Mouse (Mus musculus): ENCODE data around the gene Cox19.

Cox19 gene

DNA sequence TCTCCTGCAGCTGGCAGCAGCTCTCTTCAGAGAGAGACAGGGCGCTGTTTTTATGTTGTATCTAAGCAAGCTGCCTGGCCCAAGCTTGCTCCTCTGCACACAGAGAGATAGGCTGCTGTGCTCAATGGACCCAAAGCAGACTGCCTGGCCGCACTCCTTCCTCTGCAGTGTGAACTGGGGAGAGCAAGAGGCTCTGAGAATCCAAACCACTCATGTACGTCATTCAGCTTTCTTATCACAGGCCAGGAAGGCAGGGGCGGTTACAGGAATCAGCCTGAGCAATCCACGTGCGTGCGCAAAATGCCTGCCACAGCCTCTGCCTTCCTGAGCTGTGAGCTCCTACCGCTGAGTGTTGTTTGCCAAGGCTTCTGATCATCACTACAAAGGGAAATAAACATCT is 31.5 kb upstream of the Cox19 start:
- peak; percentile 91 for DNase-seq (ENCODE audit: extremely low read depth, low read depth)

DNA sequence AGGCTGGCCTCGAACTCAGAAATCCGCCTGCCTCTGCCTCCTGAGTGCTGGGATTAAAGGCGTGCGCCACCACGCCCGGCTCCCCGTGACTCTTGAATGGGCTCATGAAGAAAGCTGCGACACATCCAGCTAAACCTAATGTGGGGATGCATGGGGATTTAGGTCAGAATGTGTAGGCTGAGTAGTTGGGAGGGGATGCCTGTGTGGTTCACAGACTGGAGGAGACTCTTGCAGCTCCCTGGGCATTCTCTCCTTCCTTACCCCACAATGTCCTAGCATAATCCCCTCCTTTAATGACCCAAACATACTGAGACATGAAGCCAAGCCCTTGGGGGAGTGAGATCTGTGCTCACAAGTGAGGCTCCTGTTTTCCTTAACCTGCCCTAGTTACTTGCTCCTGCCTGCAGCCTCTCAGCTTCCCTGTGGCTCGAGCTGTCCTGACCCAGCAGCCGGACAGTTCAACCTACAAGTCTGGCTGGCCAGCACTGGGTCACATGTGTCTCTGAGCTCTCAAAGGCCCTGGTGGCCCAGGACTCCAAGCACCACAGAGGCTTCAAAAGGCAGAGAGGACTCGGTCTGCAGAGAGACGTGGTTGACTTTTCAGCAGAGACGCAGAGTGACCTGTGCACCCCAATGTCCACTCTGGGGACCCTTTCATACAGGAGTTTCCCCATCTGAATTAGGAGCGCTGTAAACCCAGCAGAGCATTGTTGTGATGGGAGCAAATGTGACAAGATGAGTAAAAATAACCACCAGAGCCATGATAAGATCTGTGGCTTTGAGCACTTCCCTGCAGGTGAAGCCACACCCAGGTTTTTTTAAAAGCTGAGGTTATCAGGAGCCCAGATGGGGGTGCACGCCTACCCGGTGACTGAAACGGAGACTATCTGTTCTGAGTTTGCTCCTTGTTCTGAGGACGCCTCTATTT is 30.6 kb upstream of the Cox19 start:
- DNase-seq (ENCODE audit: extremely low read depth, low read depth) = peak; percentile 85

DNA sequence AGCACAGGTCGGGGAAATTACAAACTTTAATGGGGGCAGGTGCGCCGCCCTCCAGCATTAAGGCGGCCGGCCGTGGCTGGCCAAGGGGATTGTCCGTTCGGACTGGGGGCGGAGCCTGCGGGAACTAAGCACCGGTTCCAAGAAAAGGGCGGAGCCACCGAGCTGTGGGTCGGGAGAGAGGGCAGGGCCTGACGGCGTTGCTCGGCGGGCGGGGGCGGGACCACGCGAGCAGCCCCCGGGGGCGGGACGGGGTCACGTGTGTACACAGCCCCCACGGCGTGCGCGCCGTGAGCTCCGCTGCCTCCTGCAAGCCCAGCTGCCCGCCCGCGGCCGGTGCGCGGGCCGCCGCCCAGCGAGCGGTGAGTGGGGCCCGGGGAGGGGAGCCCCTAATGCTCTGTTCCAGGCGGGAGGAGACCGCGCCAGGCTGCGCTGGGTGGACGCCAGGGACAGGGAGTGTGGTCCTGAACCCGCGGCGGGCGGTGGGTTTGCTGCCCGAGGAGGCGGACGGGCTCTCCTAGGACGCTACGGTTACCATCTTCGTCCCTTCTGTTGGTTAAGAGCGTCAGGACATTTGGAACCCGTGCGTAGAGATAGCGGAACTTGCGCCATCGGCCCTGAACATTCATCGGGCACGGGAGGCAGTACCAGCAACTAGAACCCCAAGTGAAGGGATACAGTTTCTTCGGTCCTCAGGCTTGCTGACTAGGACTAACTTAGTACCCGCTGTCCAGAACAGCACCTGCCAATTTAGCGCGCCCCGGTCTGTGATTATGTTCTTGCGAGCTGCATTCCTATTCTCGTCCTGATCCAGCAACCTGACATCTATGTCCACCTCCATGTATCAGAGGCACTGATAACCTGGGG is 29.4 kb upstream of the Cox19 start:
- peak; percentile 75 for DNase-seq (ENCODE audit: extremely low read depth, low read depth)

DNA sequence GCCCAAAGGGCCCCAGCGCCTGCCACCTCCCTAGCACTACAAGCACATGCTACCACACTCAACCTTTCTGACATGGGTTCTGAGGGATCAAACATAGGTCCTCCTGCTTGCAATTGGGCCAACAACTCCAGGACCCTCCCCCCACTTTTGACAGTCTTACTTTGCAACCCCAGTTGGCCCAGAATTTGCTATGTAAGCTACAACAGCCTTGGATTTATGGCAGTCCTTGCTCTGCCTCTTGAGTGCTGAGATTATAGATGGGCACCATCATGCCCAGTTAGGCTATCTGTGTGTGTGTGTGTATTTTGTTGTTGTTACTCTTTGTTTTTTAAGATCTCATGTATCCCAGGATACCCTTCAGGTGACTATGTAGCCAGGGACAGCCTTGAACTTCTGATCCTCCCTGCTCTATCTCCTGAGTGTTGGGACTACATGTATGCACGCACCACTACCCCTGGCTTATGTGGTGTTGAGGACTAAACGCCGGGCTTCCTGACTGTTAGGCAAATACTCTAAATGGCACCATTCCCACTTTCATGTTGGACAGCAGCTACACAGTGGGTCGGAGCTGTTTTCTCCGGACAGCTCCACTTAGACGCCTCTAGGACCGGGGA is 28.7 kb upstream of the Cox19 start:
- DNase-seq (ENCODE audit: extremely low read depth, low read depth) = peak; percentile 43

DNA sequence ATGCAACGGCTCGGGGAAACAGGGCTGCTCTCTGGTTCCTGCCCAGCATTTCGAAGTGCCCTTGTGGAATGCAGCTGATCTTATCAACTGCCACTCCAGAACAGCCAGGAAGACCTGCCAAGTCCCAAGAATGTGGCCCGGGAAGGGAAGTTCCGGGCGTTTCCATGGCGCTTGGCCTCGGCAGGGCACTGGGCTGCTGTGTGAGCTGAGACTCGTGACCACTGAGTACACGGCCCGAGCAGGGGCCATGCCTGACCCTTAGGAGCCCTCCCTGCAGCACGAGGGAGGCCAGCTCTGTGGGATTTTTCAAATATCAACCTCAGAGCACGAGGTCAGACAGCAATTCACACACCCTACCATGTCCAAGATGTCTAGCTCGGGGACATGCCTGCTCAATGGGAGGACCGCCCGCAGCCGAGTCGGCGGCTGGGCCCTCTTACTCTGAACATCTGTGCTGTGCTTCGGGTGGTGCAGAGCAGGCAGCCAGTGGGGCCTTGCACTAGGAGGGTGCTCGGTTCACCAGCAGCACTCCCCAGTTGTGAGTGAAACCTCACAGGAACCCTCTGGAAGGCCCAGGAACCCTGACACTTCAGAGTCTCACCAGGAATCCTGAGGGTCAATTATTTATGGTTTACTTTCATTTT is 27.9 kb upstream of the Cox19 start:
- DNase-seq (ENCODE audit: extremely low read depth, low read depth) = no peak

DNA sequence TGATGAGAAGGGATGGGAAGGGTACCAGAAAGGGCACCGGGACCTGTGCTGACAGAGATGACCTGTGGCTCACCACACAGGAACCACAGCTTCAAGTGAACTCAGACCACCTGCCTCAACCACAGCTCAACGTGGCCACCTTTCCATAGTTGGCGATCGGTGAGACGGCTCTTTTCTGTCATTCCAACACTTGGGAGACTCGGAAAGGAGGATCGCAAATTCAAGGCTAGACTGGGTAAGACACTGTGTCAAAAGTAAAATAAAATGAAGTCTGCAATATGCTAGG is 27.0 kb upstream of the Cox19 start:
- DNase-seq (ENCODE audit: extremely low read depth, low read depth) = no peak

DNA sequence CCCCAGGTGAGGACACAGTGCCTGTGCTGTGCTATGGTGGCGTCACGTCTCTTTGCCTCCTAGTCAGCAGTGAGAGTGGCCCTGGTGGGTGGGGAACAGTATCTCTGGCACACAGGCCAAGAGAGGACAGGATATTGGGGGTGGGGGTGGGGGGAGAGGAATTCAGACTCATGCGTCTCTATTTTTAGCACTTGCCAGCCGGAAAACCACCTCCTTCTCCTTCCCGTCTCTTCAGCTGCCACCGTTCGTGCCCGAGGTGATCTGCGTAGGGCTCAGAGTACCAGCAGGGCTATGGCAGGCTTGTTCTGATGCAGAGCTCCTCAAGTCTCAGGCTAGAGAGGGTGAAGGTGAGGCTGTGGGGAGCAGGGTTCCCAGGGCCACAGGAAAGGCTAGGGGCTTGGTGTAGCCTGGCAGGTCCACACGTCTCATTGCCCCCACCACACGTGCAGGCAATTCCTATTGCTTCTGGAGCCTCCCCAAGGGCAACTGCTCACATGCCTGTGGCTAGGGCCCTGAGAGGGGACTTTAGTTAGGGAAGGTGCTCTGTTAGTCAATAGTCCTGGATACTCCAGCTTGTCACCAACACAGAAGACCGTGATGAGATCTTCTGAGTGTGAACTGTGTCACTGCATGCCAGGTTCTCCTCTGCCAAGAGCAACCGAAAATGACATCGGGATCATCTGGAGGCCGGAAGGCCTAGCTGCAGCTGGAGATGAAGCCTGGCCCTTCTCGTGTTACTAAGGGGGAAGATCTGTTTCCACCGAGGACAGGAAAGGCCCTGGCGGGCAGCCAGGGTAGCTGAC is 26.5 kb upstream of the Cox19 start, which contains the start of gene Gpr146:
Gene Gpr146, plus strand, starts transcription at position 230 of the 803 bp plus-strand sequence.
- DNase-seq (ENCODE audit: extremely low read depth, low read depth) = peak; percentile 59

DNA sequence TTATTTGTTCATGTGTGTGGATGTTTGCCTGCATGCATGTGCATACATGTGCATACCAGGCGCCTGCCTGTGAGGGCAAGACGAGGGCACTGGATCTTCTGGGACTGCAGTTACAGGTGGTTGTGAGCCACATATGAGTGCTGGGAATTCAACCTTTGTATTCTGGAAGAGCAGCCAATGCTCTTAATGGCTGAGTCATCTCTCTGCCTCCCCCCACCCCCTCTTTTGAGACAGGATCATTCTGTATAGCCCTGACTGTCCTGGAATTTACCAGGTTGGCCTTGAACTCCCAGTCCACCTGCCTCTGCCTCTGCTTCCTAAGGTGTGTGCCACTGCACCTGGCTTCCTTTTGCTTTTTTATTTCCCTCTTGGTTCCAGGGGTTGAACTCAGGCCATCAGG is 23.6 kb upstream of the Cox19 start:
- no peak for DNase-seq (ENCODE audit: extremely low read depth, low read depth)

DNA sequence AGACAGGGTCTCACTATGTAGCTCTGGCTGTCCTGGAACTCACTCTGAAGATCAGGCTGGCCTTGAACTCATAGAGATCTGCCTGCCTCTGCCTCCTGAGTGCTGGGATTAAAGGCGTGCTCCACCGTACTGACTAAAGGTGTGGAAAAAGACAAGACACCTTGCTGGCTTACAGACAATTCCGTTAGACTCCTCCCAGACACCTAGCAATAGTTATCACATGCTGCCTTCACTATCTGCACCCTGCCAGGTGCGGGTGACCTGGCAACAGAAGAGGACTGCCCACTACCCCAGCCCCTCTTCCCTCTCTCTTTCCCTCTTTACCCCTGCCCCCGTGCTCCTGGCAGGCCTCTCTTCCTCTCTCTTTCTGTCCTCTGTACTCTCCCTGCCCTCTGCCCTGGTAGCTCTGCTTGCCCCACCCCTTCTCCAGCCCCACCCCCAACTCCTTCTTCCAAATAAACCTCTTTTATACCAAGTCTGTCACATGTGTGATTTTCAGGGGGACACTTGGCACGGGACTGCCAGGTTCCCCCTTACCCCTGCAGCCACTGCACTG is 22.7 kb upstream of the Cox19 start:
- no peak for DNase-seq (ENCODE audit: extremely low read depth, low read depth)

DNA sequence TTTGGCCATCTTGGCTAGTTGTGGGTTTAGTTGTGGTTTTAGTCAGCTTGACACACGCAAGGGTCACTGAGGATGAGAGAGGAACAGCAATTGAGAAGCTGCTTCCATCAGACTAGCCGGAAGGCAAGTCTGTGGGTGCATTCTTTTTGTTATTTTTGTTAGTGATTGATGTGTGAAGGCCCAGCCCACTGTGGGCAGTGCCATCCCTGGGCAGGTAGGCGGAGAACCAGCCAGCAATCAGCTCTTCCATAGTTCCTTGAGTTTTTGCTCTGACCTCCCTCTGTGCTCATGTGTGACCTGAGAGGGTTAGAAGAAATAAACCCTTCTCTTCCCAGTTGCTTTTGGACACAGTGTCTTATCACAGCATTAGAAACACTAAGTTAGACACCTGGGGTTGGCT is 21.9 kb upstream of the Cox19 start:
- DNase-seq (ENCODE audit: extremely low read depth, low read depth) = no peak

DNA sequence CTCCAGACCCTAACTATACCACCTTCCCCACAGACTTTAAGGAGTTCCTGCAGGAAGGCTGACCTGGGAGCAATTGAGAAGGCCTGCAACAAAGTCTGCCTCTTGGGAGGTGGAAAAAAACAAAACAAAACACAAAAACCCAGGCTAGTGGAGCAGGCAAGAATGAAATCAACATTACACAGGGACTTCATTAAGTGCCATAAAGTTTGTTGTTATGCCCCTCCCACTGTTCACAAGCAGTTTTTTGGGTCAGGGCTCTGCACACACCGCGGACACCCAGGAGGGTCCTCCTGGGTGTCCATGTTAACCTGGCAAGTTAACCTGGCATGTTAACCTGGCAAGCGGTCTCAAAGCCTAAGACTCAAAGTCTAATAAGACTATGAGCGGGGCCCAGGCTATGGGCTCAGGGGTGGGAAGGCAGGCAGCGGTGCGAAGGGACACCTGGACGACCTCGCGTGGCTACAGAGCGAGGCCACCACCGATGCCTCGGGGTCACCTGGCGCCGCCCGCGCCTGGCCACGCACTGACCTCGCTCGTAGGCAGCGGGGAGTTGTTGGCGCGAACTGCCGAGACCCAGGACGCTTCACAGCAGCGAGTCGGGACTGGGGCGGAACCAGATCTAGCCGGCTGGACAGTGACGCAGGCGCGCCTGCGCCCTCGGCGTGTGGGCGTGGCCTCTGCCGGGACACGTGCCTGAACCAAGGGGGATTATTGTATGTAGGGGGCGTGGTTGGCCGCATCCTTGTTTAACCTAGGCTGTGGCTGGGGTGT is 20.6 kb upstream of the Cox19 start:
- peak; percentile 78 for DNase-seq (ENCODE audit: extremely low read depth, low read depth)

DNA sequence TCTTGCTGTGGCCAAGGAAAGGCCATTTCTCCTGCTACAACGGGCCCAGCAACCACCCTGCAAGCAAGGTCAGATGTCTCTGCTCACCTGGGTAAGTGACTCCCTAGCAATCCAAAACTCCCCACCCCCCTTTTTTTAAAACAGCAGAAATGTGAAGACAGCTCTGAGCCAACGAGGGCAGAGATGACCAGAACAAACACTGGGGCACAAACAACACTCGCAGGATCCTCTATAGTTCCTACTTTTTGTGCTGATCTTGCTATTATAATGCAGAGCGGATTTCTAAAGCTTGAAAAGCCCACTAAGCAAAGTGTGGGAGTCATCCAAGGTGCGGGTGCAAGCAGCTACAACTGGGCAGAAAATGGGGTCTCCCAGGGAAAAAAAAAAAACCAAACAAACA is 19.9 kb upstream of the Cox19 start:
- DNase-seq (ENCODE audit: extremely low read depth, low read depth) = no peak

DNA sequence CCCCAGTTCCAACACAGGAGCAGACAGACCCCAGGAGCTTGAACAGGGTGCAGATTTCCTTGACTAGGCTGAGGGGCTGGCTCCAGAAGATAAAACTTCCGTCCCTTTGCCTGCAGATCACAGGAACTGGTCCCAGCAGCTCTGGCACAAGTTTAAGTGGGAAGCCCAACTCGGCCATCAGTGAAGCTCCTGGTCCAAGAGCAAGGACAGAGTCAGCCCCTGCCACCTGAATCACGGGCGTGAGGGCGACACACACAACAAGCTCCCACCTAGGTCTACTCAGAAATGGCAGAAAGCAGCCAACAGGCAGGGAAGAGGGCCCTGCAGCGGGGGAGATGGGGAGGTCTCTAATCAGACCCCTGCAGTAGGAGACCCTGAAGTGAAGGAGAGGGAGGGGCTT is 19.1 kb upstream of the Cox19 start:
- no peak for DNase-seq (ENCODE audit: extremely low read depth, low read depth)

DNA sequence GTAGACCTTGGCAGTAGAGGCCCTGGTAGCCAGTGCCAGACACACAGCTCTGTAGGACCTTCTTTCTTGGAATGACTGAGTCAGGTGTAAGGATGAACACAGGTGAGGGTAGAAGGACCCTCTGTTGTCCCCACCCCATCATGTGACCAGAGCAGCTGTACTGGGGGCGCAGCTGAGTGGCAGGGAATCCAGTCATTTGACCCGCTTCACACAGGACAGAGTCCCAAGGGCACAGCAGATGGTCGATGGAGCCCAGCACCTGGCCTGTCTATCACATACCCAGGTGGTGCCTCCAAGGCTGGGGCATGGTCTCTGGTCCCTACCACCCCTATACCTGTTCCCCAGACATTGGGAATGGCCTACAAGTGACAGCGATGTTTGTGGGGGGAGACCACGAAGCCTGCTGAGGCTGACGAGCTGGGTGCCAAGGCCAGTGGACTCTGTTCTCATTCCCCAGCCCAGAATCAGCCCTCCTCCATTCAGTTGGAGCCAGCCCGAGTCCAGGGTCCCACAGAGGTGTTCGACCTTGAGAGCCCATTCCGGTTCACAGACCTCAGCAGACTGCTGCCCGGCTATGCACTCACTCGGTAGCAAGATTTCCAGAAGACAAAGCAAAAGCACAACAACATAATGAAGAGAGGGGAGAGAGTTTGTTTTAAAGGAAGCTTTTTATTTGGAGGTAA is 17.6 kb upstream of the Cox19 start:
- DNase-seq (ENCODE audit: extremely low read depth, low read depth) = no peak

DNA sequence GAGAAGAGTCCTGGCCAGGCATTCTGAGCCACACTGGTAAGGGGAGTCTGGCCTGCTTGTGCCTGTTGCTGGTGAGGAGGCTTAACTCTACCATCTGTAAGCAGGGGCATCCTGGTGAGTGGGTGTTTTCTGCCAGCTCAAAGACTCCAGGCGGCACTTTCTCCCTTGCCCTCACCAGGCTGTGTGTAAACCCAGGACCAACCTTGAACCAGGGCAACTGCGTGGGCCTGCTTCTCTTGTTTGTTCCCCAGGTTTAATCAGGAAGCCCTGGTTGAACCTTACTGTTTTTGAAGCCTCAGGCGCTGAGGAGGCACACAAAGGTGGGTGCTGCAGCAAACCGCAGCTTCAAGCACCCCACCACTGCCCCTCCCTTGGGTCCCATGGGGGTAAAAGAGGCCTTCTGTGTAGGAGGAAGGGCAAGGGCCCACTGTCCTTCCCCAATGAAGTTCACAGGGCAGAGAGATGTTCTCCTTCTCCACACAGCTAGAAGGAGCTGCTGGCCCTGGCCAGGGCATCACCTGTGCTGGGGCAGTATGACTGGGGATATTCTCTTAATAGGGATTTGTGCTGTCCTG is 16.8 kb upstream of the Cox19 start:
- DNase-seq (ENCODE audit: extremely low read depth, low read depth) = no peak

DNA sequence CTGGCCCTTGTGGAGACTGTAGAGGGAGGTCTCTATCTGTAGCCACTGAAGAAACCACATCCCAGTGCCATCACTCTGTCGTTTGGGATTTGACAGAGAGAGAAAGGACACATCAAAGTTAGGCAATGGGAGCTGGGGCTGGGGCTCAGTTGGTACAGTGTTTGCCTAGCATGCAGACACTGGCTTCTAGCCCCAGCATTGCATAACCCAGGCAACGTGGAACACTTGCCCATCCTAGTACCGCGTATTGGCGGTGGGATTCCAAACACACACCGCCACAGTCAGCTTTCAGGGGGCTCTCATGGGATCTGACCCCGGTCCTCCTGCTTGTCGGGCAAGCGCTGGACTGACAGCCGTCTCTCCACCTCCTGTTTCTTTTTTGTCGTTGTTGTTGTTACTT is 15.3 kb upstream of the Cox19 start:
- no peak for DNase-seq (ENCODE audit: extremely low read depth, low read depth)

DNA sequence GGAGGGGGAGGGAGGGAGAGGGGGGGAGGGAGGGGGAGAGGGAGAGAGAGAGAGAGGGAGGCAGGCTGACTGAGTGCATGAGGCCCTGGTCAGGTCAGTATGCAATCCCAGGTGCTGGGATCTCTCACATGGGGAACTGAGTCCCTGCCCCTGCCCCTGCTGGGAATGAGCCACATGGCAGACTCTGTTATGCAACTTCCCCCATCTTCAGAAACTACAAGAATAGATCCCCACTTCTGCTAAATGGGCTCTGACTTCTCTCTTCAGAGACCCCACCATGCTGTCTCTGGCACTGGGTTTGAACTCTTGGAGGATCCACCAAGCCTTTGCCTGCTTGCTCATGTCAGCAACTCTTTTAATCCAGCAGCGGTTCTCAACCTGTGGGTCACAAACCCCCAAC is 14.6 kb upstream of the Cox19 start:
- DNase-seq (ENCODE audit: extremely low read depth, low read depth) = no peak

DNA sequence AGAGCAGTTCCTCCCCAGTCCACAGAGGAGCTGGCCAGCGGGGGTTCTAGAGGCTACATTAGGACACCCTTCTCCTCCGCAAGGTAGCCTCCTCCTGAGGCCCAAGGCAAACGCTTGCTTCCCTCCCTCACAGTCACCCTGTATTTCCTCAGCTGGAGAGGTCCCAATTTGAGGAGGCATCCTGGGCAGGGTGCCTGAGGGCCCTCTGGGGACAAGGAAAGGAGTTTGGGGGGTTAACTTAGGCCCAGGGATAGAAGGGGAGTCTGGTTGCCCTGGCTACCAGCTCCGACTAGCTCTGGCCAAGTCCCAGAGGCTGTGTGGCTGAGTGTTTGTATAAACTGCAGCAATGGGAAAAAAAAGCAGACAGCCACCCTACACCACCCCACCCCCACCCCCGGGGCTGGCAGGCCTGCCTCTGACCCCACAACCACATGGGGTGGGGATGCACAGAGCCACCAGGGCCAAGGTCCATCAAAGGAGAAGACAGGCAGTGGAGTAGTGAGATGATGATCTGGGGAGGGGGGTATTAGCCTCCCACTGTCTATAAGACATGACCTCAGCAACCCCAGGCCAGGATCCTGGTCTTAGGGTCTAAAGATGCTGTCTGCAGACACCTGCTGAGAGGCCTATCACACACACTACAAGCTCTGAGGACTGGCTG is 13.8 kb upstream of the Cox19 start:
- no peak for DNase-seq (ENCODE audit: extremely low read depth, low read depth)
